Mouse (Mus musculus): Measurements from ENCODE around the gene Jarid2.

The Jarid2 gene

GRCm38 (mm10) chr13:44960542-44961291 is 231.4 kb downstream of the Jarid2 start:
- no peak for DNase-seq (ENCODE audit: low read depth, low spot score)

Data from embryo, embryonic 11.5 days (tissue).